Mouse (Mus musculus) kidney, adult 9 months (tissue): ENCODE results near the gene Clip4.
"Not testable (repeated sequence)": the region's sequence is repeated elsewhere in the genome, so short reads cannot be mapped to it uniquely, and the experiment has no call there.

Experiments
- DNase-seq: peaks from one replicate; pipeline ENCODE4 v3.0.0; 2022

The Clip4 gene

GRCm38 (mm10) chr17:71768173-71768572 lies at the start of gene Clip4:
Gene Clip4 (plus strand): TSS chr17:71768473.
- not testable (repeated sequence) for DNase-seq

GRCm38 (mm10) chr17:71720434-71720833 lies 47.8 kb upstream of the Clip4 start:
- DNase-seq, result no peak

GRCm38 (mm10) chr17:71721019-71721418 lies 47.3 kb upstream of the Clip4 start:
- DNase-seq, result no peak

- no peak for DNase-seq
Measured at GRCm38 (mm10) chr17:71730655-71731054, 37.6 kb upstream of the Clip4 start.

- DNase-seq, result no peak
Measured at GRCm38 (mm10) chr17:71736442-71736841, 31.8 kb upstream of the Clip4 start.

- no peak for DNase-seq
Measured at GRCm38 (mm10) chr17:71742156-71742555, 26.1 kb upstream of the Clip4 start.

GRCm38 (mm10) chr17:71742935-71743334 lies 25.3 kb upstream of the Clip4 start:
- DNase-seq, result peak; percentile 5

GRCm38 (mm10) chr17:71746114-71746513 lies 22.2 kb upstream of the Clip4 start:
- no peak for DNase-seq

GRCm38 (mm10) chr17:71747561-71747960 lies 20.7 kb upstream of the Clip4 start:
- DNase-seq, result no peak

GRCm38 (mm10) chr17:71749616-71750168 lies 18.6 kb upstream of the Clip4 start:
- no peak for DNase-seq

- no peak for DNase-seq
Measured at GRCm38 (mm10) chr17:71752831-71753230, 15.4 kb upstream of the Clip4 start, which contains the start of gene Pcare. Gene Pcare (minus strand): TSS chr17:71752894.

GRCm38 (mm10) chr17:71760536-71760935 lies 7.7 kb upstream of the Clip4 start:
- DNase-seq, result no peak

GRCm38 (mm10) chr17:71769564-71769963 lies 1.3 kb downstream of the Clip4 start:
- DNase-seq, result no peak

- DNase-seq, result no peak
Measured at GRCm38 (mm10) chr17:71770696-71771095, 2.4 kb downstream of the Clip4 start.

GRCm38 (mm10) chr17:71774173-71774572 lies 5.9 kb downstream of the Clip4 start:
- DNase-seq, result no peak

GRCm38 (mm10) chr17:71775279-71775678 lies 7.0 kb downstream of the Clip4 start:
- no peak for DNase-seq

- DNase-seq, result no peak
Measured at GRCm38 (mm10) chr17:71778696-71779095, 10.4 kb downstream of the Clip4 start.

- DNase-seq, result no peak
Measured at GRCm38 (mm10) chr17:71780490-71780889, 12.2 kb downstream of the Clip4 start.

GRCm38 (mm10) chr17:71780945-71781344 lies 12.7 kb downstream of the Clip4 start:
- DNase-seq, result no peak

GRCm38 (mm10) chr17:71782242-71782698 lies 14.0 kb downstream of the Clip4 start:
- DNase-seq, result peak; percentile 24

GRCm38 (mm10) chr17:71782699-71783365 lies 14.6 kb downstream of the Clip4 start:
- DNase-seq, result no peak

- DNase-seq, result no peak
Measured at GRCm38 (mm10) chr17:71783366-71783735, 15.1 kb downstream of the Clip4 start.

- peak; percentile 58 for DNase-seq
Measured at GRCm38 (mm10) chr17:71786456-71786855, 18.2 kb downstream of the Clip4 start.

- no peak for DNase-seq
Measured at GRCm38 (mm10) chr17:71791109-71791508, 22.8 kb downstream of the Clip4 start.

GRCm38 (mm10) chr17:71791622-71792021 lies 23.3 kb downstream of the Clip4 start:
- DNase-seq, result no peak
